Mouse (Mus musculus) macrophage (primary cell): Measurements from ENCODE around the gene Pafah1b3. TPM values are rescaled to one million over a fixed set of nuclear protein-coding genes. Genes with fewer than 3 reads are reported as not detected.
"Not testable (repeated sequence)": the region's sequence is repeated elsewhere in the genome, so short reads cannot be mapped to it uniquely, and the experiment has no call there.

ENCODE experiments used
- H3K27ac ChIP-seq: fragments of 350-480 bp; formaldehyde crosslinking; 2 replicates; pipeline ENCODE4 v1.9.0; 2021
- H3K36me3 ChIP-seq: fragments of 350-480 bp; formaldehyde crosslinking; 2 replicates; pipeline ENCODE4 v1.9.0; 2021; ENCODE audit errors: inconsistent target
- H3K4me3 ChIP-seq: fragments of 350-480 bp; formaldehyde crosslinking; 2 replicates; pipeline ENCODE4 v1.9.0; 2021; ENCODE audit errors: inconsistent target
- H3K79me2 ChIP-seq: fragments of 350-480 bp; formaldehyde crosslinking; 2 replicates; pipeline ENCODE4 v1.9.0; 2021; ENCODE audit errors: inconsistent target
- WGBS: methylation state at CpG from one replicate; pipeline ENCODE4 v1.1.7; 2026; ENCODE audit warnings: inconsistent platforms; ENCODE audit not compliant: missing documents; 5-methylcytosine and 5-hydroxymethylcytosine counted together
- polyA plus RNA-seq: library from polyadenylated mRNA; stranded (reverse); fragments of 250-400 nt; gene quantifications from 3 replicates; pipeline ENCODE4 v1.2.4, GENCODE M21; 2018; ENCODE audit warnings: inconsistent platforms

Pafah1b3 gene
- polyA plus RNA-seq, 1 experiment from 2014 or later: 7.4 TPM

DNA sequence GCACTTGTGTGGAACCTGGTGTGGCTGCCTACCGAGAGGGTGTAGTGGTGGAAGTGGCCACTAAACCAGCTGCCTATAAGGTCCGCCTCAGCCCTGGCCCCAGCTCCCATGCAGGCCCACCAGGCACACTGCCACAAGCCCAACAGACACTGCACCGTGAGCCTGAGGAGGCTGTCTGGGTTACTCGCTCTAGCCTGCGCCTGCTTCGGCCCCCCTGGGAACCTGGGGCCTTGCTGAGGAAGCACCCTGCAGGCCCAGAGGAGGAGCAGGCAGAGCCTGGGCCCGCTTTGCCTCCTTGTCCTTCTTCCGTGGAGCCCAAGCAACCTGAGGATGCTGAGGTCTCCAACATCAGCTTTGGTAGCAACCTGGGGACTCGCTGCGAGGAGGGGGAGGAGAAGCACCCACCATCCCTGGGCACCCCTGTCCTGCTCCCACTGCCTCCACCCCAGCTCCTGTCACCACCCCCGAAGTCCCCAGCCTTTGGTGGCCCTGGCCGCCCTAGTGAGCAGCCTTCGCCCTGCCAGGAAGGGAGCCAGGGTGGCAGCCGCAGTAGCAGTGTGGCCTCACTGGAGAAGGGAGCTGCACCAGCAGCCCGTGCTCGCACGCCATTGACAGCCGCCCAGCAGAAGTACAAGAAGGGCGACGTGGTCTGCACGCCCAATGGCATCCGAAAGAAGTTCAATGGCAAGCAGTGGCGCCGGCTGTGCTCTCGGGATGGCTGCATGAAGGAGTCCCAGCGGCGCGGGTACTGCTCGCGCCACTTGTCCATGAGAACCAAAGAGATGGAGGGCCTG lies 25.9 kb downstream of the Pafah1b3 start:
- peaks cover 70% of the 10 kb centered on the region for H3K79me2 ChIP-seq
- H3K27ac ChIP-seq: no peak overlapping the region
- no peaks in the 10 kb centered on the region for H3K36me3 ChIP-seq
- WGBS: 96% methylated on average over 30 of the region's 30 CpGs
- no peak overlapping the region for H3K4me3 ChIP-seq

DNA sequence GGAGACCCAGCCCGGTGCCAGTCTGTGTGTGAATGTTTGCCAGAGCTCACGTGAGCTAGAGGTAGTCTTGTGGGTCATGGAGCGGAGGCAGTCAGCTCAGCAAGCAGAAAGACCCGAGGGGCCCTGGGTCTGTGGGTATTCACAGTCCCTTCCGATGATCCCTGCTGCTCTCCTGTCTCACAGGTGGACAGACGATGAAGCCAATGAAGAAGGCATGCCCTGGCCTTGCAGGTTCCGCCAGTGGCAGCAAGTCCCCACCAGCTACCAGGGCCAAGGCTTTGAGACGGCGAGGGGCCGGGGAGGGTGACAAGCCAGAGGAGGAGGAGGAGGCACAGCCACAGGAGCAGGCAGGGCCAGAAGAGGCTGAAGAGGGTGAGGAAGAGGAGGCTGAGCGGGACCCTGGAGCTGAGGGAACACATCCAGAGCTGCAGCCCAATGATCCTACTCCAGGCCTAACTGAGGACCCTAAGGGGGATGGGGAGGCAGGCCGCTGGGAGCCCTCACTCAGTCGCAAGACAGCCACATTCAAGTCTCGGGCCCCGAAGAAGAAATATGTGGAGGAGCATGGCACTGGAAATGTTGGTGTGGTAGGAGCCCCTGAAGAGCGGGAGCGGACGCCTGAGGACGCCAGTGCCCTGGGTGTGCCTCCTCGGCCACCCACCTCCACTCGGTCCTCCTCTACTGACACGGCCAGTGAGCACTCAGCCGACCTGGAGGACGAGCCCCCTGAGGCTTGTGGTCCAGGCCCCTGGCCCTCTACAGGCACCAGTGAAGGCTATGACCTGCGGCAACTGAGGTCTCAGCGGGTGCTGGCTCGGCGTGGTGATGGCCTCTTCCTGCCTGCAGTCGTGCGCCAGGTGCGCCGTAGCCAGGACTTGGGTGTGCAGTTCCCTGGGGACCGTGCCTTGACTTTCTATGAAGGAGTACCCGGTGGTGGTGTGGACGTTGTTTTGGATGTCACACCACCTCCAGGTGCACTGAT lies 26.8 kb downstream of the Pafah1b3 start:
- H3K27ac ChIP-seq: peak overlapping the region; percentile 80; the same call in 1 of the 2 replicates
- 94% methylated on average over 34 of the region's 35 CpGs for WGBS
- peaks cover 65% of the 10 kb centered on the region for H3K79me2 ChIP-seq
- H3K4me3 ChIP-seq: no peak overlapping the region
- no peaks in the 10 kb centered on the region for H3K36me3 ChIP-seq

DNA sequence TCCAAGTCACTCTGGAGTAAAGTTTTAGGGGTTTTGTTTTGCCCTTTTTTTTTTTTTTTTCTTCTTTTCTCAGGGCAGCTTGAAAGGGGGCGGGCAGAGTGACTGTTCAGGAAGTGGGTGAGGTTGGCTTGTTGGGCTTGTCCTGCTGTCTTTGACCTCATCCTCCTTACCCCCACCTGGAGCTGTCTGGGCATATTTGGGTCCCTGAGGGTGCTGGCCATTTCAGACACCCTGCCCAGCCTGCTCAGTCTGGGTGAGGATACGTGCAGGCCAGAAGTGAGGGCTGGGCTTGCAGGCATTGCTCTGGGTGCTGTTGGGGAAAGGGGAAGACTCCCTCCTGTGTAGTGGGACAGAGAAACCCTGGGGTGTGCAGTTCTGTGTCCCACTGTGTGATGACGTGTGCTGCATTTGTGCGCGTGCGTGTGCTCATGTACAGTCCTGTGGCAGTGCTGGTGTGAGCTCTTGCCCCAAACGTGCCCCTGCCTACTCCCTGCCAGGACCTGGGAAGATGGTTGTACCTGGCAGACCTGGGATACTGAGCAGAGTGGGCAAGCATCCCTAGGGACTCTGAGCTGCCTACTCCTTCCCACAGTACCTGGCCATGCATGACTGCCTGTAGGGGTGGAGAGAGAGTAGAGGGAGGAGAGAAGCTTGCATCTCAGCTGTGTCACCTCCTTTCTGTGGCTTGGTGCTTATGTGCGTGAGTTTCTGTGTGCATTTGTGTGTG lies 28.1 kb downstream of the Pafah1b3 start:
- 22% methylated on average over 7 of the region's 8 CpGs for WGBS
- Histone ChIP-seq H3K4me3 (peak overlapping the region; percentile 77), H3K36me3 (no peaks in the 10 kb centered on the region), H3K27ac (peak overlapping the region; percentile 80), H3K79me2 (peaks cover 52% of the 10 kb centered on the region)

GRCm38 (mm10) chr7:25269029-25269428 lies 28.8 kb downstream of the Pafah1b3 start:
- H3K79me2 ChIP-seq: peaks cover 45% of the 10 kb centered on the region
- H3K36me3 ChIP-seq: no peaks in the 10 kb centered on the region
- WGBS: 0% methylated on average over 4 of the region's 4 CpGs
- peak overlapping the region; percentile 80 for H3K27ac ChIP-seq
- peak overlapping the region; percentile 77 for H3K4me3 ChIP-seq

GRCm38 (mm10) chr7:25268588-25268987 lies 29.2 kb downstream of the Pafah1b3 start:
- H3K79me2 ChIP-seq: peaks cover 41% of the 10 kb centered on the region
- WGBS: 0% methylated on average over 7 of the region's 7 CpGs
- H3K27ac ChIP-seq: peak overlapping the region; percentile 80
- H3K4me3 ChIP-seq: peak overlapping the region; percentile 77
- no peaks in the 10 kb centered on the region for H3K36me3 ChIP-seq

DNA sequence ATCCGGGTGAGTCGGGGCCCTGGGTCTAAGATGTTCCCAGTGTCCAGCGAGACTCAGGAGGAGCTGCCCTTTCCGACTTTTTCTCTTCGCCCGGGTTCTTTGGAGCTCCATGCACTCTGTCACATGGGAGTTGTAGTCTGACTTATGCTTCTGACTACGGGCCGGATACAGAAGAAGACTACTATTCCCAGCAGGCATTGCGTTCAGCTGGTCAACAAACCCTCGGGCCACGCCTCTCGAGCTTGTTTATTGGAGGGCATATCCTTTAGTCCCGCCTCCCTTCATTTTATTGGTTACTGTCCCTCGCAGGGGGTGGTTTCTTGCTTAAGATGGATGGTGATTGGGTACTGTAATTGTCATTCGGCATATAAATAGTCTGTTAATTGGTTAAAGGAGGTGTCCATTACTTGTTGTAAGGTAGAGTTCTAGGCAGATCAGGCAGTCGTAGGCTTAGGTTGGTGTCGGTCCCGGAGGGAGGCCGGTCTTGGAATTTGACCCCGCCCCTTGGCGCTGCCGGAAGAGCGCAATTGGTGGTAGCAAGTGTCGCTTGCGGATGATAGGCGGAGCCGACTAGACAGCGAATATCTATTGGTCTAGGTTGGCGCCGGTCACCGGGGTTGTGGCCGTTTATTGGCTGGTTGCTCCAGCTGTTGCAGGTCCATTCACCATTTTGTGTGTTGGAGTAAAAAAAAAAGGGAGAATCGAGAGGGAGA lies 29.9 kb downstream of the Pafah1b3 start:
- H3K36me3 ChIP-seq: no peaks in the 10 kb centered on the region
- WGBS: under 1% methylated on average over 32 of the region's 33 CpGs
- peak overlapping the region; percentile 77 for H3K4me3 ChIP-seq
- peaks cover 38% of the 10 kb centered on the region for H3K79me2 ChIP-seq
- peak overlapping the region; percentile 92 for H3K27ac ChIP-seq

DNA sequence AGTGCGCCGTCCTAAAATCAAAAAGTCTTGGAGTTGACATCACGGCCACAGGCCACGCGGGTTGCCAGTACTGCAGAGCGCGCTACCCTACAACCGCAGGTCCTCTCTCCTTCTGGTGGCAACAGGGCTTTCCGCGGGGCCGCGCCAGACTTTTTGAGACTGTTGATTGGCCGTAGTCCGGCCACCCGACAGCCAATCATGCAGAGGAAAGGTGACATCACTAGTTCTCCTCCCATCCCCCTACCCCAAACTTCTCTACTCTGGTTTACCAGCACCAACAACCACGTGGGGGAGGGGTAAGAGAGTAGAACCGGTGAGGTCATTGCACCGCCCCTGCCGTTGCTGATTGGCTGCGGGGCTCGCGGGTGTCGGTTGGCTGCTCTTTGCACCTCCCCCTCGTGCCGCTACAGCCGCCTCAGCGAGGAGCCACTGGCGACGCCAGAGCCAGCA lies 30.5 kb downstream of the Pafah1b3 start, which contains the start of gene Cic:
Cic (plus strand) TSS at position 404 of the 450 bp plus-strand sequence.
- Histone ChIP-seq H3K36me3 (no peaks in the 10 kb centered on the region), H3K4me3 (peak within 1 kb of the TSS; percentile 77), H3K27ac (peak within 1 kb of the TSS; percentile 92), H3K79me2 (peaks cover 35% of the 10 kb centered on the region)
- 2% methylated on average over 29 of the region's 29 CpGs for WGBS

GRCm38 (mm10) chr7:25266180-25266962 lies 31.4 kb downstream of the Pafah1b3 start:
- Histone ChIP-seq H3K27ac (no peak overlapping the region), H3K4me3 (no peak overlapping the region), H3K36me3 (no peaks in the 10 kb centered on the region), H3K79me2 (peaks cover 29% of the 10 kb centered on the region)
- 95% methylated on average over 8 of the region's 8 CpGs for WGBS

- not testable (repeated sequence) for H3K36me3 ChIP-seq, H3K4me3 ChIP-seq, H3K27ac ChIP-seq
- peaks cover 22% of the 10 kb centered on the region for H3K79me2 ChIP-seq
- 69% methylated on average over 4 of the region's 5 CpGs for WGBS
Measured at GRCm38 (mm10) chr7:25265743-25266142, 32.0 kb downstream of the Pafah1b3 start.

- WGBS: 87% methylated on average over 17 of the region's 17 CpGs
- Histone ChIP-seq H3K4me3 (no peak overlapping the region), H3K27ac (no peak overlapping the region), H3K36me3 (no peaks in the 10 kb centered on the region), H3K79me2 (peaks cover 9% of the 10 kb centered on the region)
Measured at GRCm38 (mm10) chr7:25263968-25264870, 33.6 kb downstream of the Pafah1b3 start.

DNA sequence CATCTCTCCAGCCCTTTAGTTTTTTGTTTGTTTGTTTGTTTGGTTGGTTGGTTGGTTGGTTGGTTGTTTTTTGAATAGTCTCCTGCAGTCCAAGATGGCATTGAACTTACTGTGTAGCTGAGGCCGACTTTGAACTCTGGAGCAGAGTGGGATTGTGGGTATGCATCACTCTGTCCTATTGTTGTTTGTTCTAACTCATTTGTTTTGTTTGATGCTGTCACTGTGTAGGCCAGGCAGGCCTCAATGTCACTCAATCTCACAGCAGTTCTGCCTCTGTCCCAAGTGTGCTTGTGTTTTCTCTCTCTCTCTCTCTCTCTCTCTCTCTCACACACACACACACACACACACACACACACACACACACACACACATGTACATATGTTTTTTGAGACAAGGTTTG lies 35.9 kb downstream of the Pafah1b3 start:
- 100% methylated on average over 1 of the region's 1 CpGs for WGBS
- Histone ChIP-seq H3K4me3 (no peak overlapping the region), H3K36me3 (no peaks in the 10 kb centered on the region), H3K79me2 (no peaks in the 10 kb centered on the region), H3K27ac (no peak overlapping the region)

DNA sequence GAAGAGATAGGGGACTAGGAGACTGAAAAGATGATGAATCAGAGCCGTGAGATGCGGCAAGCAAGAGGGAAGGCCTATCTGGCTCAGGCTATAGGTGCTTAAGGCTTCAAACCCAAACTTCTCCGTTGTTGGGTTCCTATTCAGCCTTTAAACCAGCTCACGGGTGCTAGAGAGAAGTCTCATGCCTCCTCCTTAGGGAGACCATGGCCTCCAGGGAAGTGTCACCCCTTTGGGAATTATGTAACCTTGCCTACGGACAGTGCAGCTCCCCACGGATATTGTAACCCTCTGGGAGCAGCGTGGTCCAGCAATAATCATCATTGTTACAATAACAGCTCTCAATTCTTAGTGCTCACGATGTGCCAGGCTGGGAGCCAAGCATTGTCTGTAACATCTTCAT lies 46.0 kb downstream of the Pafah1b3 start:
- no peaks in the 10 kb centered on the region for H3K36me3 ChIP-seq
- H3K4me3 ChIP-seq: no peak overlapping the region
- peaks cover 28% of the 10 kb centered on the region for H3K79me2 ChIP-seq
- H3K27ac ChIP-seq: no peak overlapping the region
- 55% methylated on average over 8 of the region's 8 CpGs for WGBS
